Mouse (Mus musculus): ENCODE measurements around the gene Col6a2. TPM values are rescaled to one million over a fixed set of nuclear protein-coding genes. Genes with fewer than 3 reads are reported as not detected.

Col6a2 gene
- 99.2 and 101 TPM in 2 replicates for polyA plus RNA-seq (2015; fragmentation: Nextera tagmentation; extraction: Ambion mirVana)

DNA sequence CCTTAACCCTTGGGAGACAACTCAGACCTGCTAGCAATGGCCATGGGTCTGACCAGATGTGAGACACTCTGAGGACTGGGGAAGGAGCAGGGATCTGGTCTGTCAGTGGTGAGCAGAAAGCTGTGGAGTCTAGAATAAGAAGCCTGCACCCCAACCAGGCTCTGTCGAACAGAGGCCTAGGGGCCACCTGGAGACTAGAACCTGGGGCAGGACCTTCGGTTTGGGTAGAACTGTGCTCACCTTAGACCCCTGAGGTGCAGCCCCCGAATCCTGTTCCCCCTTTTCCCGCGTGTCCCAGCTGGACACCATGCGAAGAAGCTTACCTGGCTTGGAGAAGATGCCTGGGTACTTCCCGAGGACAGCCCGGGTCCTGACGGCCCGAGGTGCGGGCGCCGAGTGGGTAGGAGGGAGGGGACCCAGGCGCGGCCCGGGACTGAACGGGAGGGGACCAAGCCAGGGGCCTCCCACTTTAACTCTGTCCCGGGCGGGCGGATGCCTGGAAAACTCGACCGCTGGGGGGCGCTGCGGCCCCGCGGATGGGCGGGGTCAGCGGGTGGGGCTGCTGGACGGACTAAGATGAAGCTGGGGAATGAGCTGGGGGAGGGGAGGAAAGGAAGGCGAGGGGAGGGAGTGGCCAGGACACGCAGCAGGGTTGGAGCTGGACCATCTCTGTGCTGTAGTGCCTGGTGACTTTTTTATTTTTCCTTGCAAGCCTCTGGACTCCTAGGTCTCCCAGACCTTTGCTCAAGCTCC is at the start of gene Col6a2:
Col6a2 (minus strand) TSS at position 703 of the 753 bp plus-strand sequence.
- Histone ChIP-seq H3K9me3 (ENCODE audit: control insufficient read depth) (no peaks in the 10 kb centered on the region), H3K36me3 (ENCODE audit: control insufficient read depth, insufficient read depth) (no peaks in the 10 kb centered on the region), H3K9ac (ENCODE audit: low read depth, low read length) (peak within 1 kb of the TSS; percentile 59), H3K27me3 (replicated peaks; ENCODE audit: control insufficient read depth, insufficient read depth, low read length) (no peaks in the 10 kb centered on the region), H3K4me3 (ENCODE audit: low read depth, low read length) (peak within 1 kb of the TSS; percentile 51), H3K27ac (ENCODE audit: low read depth, low read length) (peak within 1 kb of the TSS; percentile 41), H3K4me2 (replicated peaks; ENCODE audit: low read depth) (peak within 1 kb of the TSS; percentile 55), H3K4me1 (replicated peaks; ENCODE audit: control insufficient read depth, insufficient read depth, low read length) (no peaks in the 10 kb centered on the region)
- peak; percentile 83 for ATAC-seq
- 2% methylated on average over 29 of the region's 31 CpGs for WGBS
- TF ChIP-seq CTCF (IDR thresholded peaks at IDR 0.05; ENCODE audit: low read depth): peak; percentile 83

DNA sequence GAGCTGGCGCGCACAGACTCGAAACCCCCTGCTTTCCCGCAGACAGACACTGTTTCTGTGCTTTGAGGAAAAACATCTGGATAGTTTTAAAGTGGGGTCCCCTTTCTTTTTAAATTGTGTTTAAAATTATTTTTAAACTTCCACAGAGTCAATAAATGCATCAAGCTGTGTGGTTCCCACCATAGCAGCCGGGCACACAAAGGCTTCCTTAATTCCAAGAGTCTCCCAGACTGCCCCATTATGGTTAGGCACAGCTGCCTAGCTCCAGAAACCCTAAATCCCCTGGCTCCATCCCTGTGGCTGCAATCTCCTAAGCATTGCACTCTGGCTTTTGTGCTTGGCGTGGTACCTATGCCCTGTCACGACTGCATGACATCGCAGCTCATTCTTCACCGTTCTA is 48.5 kb upstream of the Col6a2 start:
- no peaks in the 10 kb centered on the region for H3K9me3 ChIP-seq (ENCODE audit: control insufficient read depth)
- TF ChIP-seq CTCF (IDR thresholded peaks at IDR 0.05; ENCODE audit: low read depth): no peak

DNA sequence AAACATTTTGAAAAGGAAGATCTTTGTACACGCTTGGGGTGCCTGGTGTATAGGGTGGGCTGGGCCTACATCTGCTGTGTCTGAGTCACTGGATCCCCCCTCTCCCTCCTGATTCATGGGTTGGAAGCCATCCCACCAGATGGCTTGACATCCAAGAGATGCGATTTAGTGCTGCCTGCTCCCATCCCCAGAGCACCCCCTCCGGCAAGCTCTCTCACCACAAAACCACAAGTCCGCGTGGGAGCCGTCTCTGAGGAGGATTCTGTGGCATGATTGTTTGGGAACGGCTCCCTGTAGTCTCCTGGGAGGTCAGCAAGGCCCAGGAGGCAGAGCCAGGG is 45.5 kb upstream of the Col6a2 start:
- H3K9ac ChIP-seq (ENCODE audit: low read depth, low read length): no peak overlapping the region
- 0 out of 2 replicates have a peak overlapping the region, but pooled peaks have one; percentile 17 for H3K27ac ChIP-seq (ENCODE audit: low read depth, low read length)
- no peaks in the 10 kb centered on the region for H3K27me3 ChIP-seq (replicated peaks; ENCODE audit: control insufficient read depth, insufficient read depth, low read length)
- no peak overlapping the region for H3K4me3 ChIP-seq (ENCODE audit: low read depth, low read length)
- no peak overlapping the region for H3K4me2 ChIP-seq (replicated peaks; ENCODE audit: low read depth)
- peak; percentile 45; the same call in 1 of the 2 replicates for ATAC-seq
- H3K9me3 ChIP-seq (ENCODE audit: control insufficient read depth): no peaks in the 10 kb centered on the region
- 60% methylated on average over 7 of the region's 7 CpGs for WGBS
- H3K4me1 ChIP-seq (replicated peaks; ENCODE audit: control insufficient read depth, insufficient read depth, low read length): no peaks in the 10 kb centered on the region
- no peaks in the 10 kb centered on the region for H3K36me3 ChIP-seq (ENCODE audit: control insufficient read depth, insufficient read depth)
- peak; percentile 16; the same call in 1 of the 2 replicates for TF ChIP-seq CTCF (IDR thresholded peaks at IDR 0.05; ENCODE audit: low read depth)

More for the DNA sequence above, 48.5 kb upstream of the Col6a2 start:
- WGBS: 76% methylated on average over 9 of the region's 9 CpGs
- no peaks in the 10 kb centered on the region for H3K4me1 ChIP-seq (replicated peaks; ENCODE audit: control insufficient read depth, insufficient read depth, low read length)
- no peak overlapping the region for H3K4me3 ChIP-seq (ENCODE audit: low read depth, low read length)
- no peak for ATAC-seq
- H3K36me3 ChIP-seq (ENCODE audit: control insufficient read depth, insufficient read depth): no peaks in the 10 kb centered on the region
- no peak overlapping the region for H3K27ac ChIP-seq (ENCODE audit: low read depth, low read length)
- H3K27me3 ChIP-seq (replicated peaks; ENCODE audit: control insufficient read depth, insufficient read depth, low read length): no peaks in the 10 kb centered on the region
- no peak overlapping the region for H3K9ac ChIP-seq (ENCODE audit: low read depth, low read length)
- no peak overlapping the region for H3K4me2 ChIP-seq (replicated peaks; ENCODE audit: low read depth)

DNA sequence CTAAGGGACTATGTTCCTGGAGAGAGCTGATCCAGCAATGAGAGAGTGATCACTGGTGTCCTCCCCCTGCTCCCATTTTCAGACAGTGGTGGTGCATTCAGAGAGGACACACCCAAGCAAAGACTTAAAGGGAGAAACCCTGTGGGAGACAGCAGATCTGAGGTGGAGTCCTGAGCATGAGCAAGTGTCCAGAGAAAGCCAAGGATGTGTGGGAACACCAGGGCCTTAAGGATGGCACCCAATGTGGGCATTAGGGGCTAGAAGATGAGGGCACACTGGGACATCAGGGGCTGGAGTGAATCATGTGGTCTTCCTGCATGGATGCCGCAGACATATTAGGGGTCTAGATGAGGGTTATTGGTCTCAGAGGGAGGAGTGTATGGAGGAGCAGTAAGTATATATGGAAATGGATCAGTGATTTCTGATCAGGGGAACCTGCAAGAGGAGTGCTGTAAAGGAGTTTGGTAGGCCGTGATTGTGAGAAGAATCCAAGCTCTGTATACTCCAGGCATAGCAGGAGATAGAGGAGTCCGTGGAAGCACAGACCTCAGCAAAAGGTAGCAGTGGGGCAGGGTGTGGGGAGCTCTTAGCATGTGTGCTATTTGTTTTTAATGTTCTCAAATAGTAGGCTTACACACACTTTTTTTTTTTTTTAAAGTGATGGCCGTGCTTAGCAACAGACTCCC is 45.0 kb upstream of the Col6a2 start:
- WGBS: 75% methylated on average over 4 of the region's 4 CpGs
- no peaks in the 10 kb centered on the region for H3K36me3 ChIP-seq (ENCODE audit: control insufficient read depth, insufficient read depth)
- no peaks in the 10 kb centered on the region for H3K4me1 ChIP-seq (replicated peaks; ENCODE audit: control insufficient read depth, insufficient read depth, low read length)
- no peak overlapping the region for H3K9ac ChIP-seq (ENCODE audit: low read depth, low read length)
- no peaks in the 10 kb centered on the region for H3K27me3 ChIP-seq (replicated peaks; ENCODE audit: control insufficient read depth, insufficient read depth, low read length)
- no peak overlapping the region for H3K4me2 ChIP-seq (replicated peaks; ENCODE audit: low read depth)
- TF ChIP-seq CTCF (IDR thresholded peaks at IDR 0.05; ENCODE audit: low read depth): no peak
- H3K9me3 ChIP-seq (ENCODE audit: control insufficient read depth): no peaks in the 10 kb centered on the region
- no peak for ATAC-seq
- no peak overlapping the region for H3K4me3 ChIP-seq (ENCODE audit: low read depth, low read length)
- H3K27ac ChIP-seq (ENCODE audit: low read depth, low read length): 0 out of 2 replicates have a peak overlapping the region, but pooled peaks have one; percentile 17

DNA sequence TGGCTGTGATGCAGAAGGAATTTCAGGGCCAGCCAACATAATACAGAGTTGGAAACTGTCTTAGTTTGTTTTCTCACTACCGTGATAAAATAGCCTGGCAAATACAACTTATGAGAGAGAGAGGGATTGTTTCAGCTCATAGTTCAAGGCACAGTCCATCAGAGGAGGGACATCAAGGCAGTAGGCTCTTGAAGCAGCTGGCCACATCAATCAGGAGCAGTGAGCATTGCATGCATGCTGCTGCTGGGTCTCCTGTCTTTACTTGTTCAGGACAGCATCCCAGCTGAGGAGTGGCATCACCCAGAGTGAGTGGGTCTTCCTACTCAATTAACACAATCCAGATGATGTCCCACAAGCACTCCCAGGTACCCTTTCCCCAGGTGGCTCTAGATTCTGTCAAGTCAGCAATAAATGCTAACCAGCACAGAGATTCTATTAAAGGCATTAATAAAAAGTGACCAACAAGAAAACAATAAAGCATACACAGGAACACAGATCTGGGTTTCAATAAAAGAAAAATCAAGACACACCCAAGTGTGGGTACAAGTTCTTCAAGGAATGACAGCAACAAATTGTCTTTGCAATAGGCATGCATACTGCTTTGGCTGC is 43.9 kb upstream of the Col6a2 start:
- H3K36me3 ChIP-seq (ENCODE audit: control insufficient read depth, insufficient read depth): no peaks in the 10 kb centered on the region
- no peaks in the 10 kb centered on the region for H3K9me3 ChIP-seq (ENCODE audit: control insufficient read depth)
- no peak for ATAC-seq
- no peak overlapping the region for H3K27ac ChIP-seq (ENCODE audit: low read depth, low read length)
- WGBS: 52% methylated on average over 1 of the region's 1 CpGs
- H3K4me3 ChIP-seq (ENCODE audit: low read depth, low read length): no peak overlapping the region
- H3K4me2 ChIP-seq (replicated peaks; ENCODE audit: low read depth): no peak overlapping the region
- no peak overlapping the region for H3K9ac ChIP-seq (ENCODE audit: low read depth, low read length)
- TF ChIP-seq CTCF (IDR thresholded peaks at IDR 0.05; ENCODE audit: low read depth): no peak
- no peaks in the 10 kb centered on the region for H3K27me3 ChIP-seq (replicated peaks; ENCODE audit: control insufficient read depth, insufficient read depth, low read length)
- H3K4me1 ChIP-seq (replicated peaks; ENCODE audit: control insufficient read depth, insufficient read depth, low read length): no peaks in the 10 kb centered on the region

DNA sequence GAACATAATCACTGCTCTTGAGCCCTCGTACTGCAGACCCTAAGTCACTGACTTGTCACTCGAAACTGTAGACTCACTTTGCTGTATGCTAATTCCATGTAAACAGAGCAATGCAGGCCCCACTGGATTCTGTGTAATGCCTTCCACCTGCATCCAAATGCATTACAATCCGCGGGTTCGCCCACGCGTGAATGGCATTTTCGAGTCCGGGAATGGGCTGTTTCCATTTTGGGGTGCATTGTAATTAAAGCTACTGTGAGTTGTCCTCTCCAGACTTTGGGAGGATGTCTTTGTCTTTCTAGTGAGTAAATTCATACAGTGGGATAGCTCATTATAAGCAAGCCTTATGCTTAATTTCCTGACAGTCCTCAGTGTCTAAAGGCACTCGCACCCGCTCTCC is 42.1 kb upstream of the Col6a2 start:
- Histone ChIP-seq H3K27me3 (replicated peaks; ENCODE audit: control insufficient read depth, insufficient read depth, low read length) (no peaks in the 10 kb centered on the region), H3K4me2 (replicated peaks; ENCODE audit: low read depth) (no peak overlapping the region), H3K9me3 (ENCODE audit: control insufficient read depth) (no peaks in the 10 kb centered on the region), H3K27ac (ENCODE audit: low read depth, low read length) (no peak overlapping the region), H3K4me1 (replicated peaks; ENCODE audit: control insufficient read depth, insufficient read depth, low read length) (no peaks in the 10 kb centered on the region), H3K9ac (ENCODE audit: low read depth, low read length) (no peak overlapping the region), H3K4me3 (ENCODE audit: low read depth, low read length) (no peak overlapping the region), H3K36me3 (ENCODE audit: control insufficient read depth, insufficient read depth) (no peaks in the 10 kb centered on the region)
- 94% methylated on average over 11 of the region's 11 CpGs for WGBS
- ATAC-seq: no peak
- TF ChIP-seq CTCF (IDR thresholded peaks at IDR 0.05; ENCODE audit: low read depth): no peak
